Mouse (Mus musculus) liver, embryonic 15.5 days (tissue): ENCODE results near the gene Zfp513. TPM values are rescaled to one million over a fixed set of nuclear protein-coding genes. Genes with fewer than 3 reads are reported as not detected.

Experiments used
- ATAC-seq: fragments of 200-750 bp; cut with Nextera tagmentation; 2 replicates; pipeline ENCODE4 v1.8.0; 2017; ENCODE audit warnings: moderate number of reproducible peaks, mild to moderate bottlenecking, moderate library complexity; ENCODE audit not compliant: insufficient read depth
- H3K27ac ChIP-seq: fragments of 300-500 bp; sonication (generic); replicated peaks from 2 replicates; pipeline ENCODE4 v1.5.1; 2015; ENCODE audit warnings: mild to moderate bottlenecking, inconsistent platforms
- H3K27me3 ChIP-seq: fragments of 300-500 bp; sonication (generic); 2 replicates; pipeline ENCODE4 v1.6.1; 2015; ENCODE audit warnings: mild to moderate bottlenecking, inconsistent platforms
- H3K36me3 ChIP-seq: fragments of 300-500 bp; sonication (generic); replicated peaks from 2 replicates; pipeline ENCODE4 v1.6.1; 2015; ENCODE audit warnings: moderate library complexity, mild to moderate bottlenecking, inconsistent platforms
- H3K4me1 ChIP-seq: fragments of 300-500 bp; sonication (generic); replicated peaks from 2 replicates; pipeline ENCODE4 v1.6.1; 2015; ENCODE audit warnings: inconsistent platforms
- H3K4me2 ChIP-seq: fragments of 300-500 bp; sonication (generic); 2 replicates; pipeline ENCODE4 v1.6.1; 2015; ENCODE audit warnings: moderate library complexity, mild to moderate bottlenecking, inconsistent platforms
- H3K4me3 ChIP-seq: fragments of 300-500 bp; sonication (generic); replicated peaks from 2 replicates; pipeline ENCODE4 v1.5.1; 2015; ENCODE audit warnings: mild to moderate bottlenecking, inconsistent platforms
- H3K9ac ChIP-seq: fragments of 300-500 bp; sonication (generic); 2 replicates; pipeline ENCODE4 v1.6.1; 2015; ENCODE audit warnings: moderate library complexity, mild to moderate bottlenecking, inconsistent platforms
- H3K9me3 ChIP-seq: fragments of 300-500 bp; sonication (generic); replicated peaks from 2 replicates; pipeline ENCODE4 v1.6.1; 2016; ENCODE audit warnings: inconsistent platforms
- WGBS: fragments of 180-500 bp; shearing (Covaris S2); methylation state at CpG from one replicate; pipeline ENCODE4 v1.1.7; 2015; ENCODE audit warnings: mixed read lengths; ENCODE audit not compliant: insufficient replicate concordance; 5-methylcytosine and 5-hydroxymethylcytosine counted together
- polyA plus RNA-seq: library from polyadenylated mRNA; unstranded; fragments of >200 nt; fragmentation: Nextera tagmentation; extraction: Ambion mirVana; gene quantifications from 2 replicates; pipeline ENCODE4 v1.2.1, GENCODE M21; 2015

Gene Zfp513
- 2.6 and 3.1 TPM in 2 replicates for polyA plus RNA-seq

DNA sequence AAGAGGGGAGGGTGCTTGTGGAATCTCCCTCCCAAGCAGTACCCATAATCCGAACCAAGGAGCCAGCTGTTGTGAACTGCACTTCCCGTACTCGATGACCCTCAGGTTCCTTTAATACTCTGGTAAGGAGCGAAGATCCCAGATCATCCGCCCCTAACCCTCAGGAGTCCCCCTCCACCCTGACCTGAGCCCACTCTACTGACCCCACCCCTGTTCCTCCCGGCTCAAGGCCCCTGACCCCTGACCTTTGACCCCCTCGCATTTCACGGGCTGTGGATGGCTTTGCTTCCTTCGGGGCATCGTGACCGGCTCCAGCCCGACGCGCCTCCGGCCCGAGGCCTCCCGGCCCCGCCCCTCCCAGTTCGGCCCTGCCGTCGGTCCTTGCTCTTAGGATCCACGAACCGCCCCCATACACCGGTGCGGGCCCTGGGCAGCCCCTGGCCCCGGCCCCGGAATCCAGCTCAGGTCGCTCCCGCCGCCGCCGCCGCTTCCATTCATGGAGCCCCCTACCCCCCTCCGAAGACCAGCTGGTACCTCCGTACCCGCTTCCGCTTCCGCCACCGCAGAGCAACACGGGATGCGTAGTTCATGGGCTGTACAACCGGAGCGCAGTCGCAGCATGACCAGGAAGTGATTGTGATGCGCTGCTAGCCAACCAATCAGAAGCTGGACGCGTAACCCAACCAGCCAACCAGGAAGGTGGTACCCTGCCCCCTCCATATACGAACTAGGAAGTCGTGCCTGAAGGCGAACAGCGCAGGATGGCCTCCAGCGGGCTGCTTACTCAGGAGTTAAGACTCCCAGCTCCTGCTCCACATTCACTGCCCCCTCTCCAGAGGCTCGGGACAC lies at the start of gene Zfp513:
Gene Zfp513, minus strand, starts transcription at position 562 of the 849 bp plus-strand sequence.
- Histone ChIP-seq H3K4me2 (peak within 1 kb of the TSS; percentile 94), H3K36me3 (peaks cover 83% of the 10 kb centered on the region), H3K27me3 (no peaks in the 10 kb centered on the region), H3K9me3 (no peaks in the 10 kb centered on the region), H3K9ac (peak within 1 kb of the TSS; percentile 78), H3K4me1 (peaks cover 31% of the 10 kb centered on the region), H3K4me3 (peak within 1 kb of the TSS; percentile 86), H3K27ac (peak within 1 kb of the TSS; percentile 84)
- WGBS = under 1% methylated on average over 53 of the region's 53 CpGs
- peak; percentile 95 for ATAC-seq

DNA sequence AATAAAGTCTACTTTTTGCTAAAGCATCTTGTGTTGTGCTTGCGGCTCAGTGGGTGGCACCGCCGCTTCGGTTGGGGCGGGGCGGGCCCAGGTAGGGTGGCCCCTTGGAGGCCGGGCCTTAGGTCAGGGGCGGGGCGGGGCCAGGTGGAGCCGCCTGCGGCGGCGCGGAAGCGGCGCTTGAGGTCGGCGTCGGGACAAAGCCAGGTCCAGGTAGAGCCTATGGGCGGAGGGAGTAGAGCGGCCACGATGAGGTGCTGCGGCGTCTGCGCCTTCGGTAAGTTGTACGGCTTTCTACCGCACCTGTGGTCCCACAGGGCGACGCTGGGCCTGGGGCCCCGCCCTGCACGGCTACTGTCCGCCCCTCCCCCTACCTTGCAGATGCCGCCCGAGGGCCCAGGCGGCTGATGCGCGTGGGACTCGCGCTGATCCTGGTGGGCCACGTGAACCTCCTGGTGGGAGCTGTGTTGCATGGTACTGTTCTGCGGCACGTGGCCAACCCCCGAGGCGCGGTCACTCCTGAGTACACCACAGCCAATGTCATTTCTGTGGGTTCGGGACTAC lies 49.5 kb upstream of the Zfp513 start, which contains the start of gene Krtcap3:
Gene Krtcap3, plus strand, starts transcription at position 151 of the 561 bp plus-strand sequence.
- H3K4me3 ChIP-seq = peak within 1 kb of the TSS; percentile 55
- ATAC-seq = peak; percentile 76
- H3K27ac ChIP-seq = no peak within 1 kb of the TSS

DNA sequence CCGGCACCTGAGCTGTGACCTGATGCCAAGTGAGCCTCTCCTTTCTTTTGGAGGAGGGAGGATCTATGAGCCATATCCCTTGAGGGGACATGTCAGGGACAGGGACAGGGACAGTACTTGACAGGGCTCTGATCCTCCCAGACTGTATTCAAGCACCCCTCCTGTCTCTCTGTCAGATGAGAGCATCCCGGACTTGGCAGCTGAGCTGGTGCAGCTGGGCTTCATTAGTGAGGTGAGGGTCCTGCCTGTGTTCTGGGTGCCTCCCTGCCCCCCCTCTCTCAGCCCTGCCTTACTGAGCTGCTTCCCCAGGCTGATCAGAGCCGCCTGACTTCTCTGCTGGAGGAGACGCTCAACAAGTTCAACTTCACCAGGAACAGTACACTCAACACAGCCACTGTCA lies 48.6 kb upstream of the Zfp513 start:
- no peak overlapping the region for H3K4me2 ChIP-seq
- no peaks in the 10 kb centered on the region for H3K27me3 ChIP-seq
- no peak for ATAC-seq
- H3K27ac ChIP-seq = no peak overlapping the region
- no peaks in the 10 kb centered on the region for H3K9me3 ChIP-seq
- H3K4me1 ChIP-seq = peaks cover 34% of the 10 kb centered on the region
- WGBS = 74% methylated on average over 4 of the region's 4 CpGs
- no peak overlapping the region for H3K4me3 ChIP-seq
- peaks cover 61% of the 10 kb centered on the region for H3K36me3 ChIP-seq
- no peak overlapping the region for H3K9ac ChIP-seq

More for the DNA sequence above, 49.5 kb upstream of the Zfp513 start, which contains the start of gene Krtcap3:
- 60% methylated on average over 47 of the region's 47 CpGs for WGBS
- peak within 1 kb of the TSS; percentile 70 for H3K4me2 ChIP-seq
- H3K9me3 ChIP-seq = no peaks in the 10 kb centered on the region
- H3K36me3 ChIP-seq = peaks cover 52% of the 10 kb centered on the region
- H3K9ac ChIP-seq = no peak within 1 kb of the TSS
- H3K27me3 ChIP-seq = no peaks in the 10 kb centered on the region
- H3K4me1 ChIP-seq = peaks cover 34% of the 10 kb centered on the region

DNA sequence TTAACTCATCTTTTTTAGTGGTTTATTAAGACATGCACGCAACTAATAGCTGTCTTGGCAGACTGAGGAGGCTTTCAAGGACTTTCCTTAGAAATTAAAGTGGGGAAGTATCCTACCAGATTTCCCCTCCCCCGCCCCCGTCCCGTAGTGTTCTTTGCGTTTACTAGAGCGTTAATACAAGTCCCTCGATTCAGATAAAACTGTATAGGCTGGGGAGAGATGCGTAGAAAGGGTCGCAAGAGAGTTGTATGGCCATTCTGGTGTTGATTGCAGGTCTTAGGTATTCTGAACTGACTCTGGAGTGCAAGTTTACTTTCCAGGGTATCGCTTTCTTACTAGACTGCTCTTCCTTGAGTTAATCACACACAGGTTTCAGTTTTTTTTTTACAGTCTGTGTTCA lies 40.1 kb upstream of the Zfp513 start:
- H3K27ac ChIP-seq = peak overlapping the region; percentile 97; the same call in 1 of the 2 replicates

DNA sequence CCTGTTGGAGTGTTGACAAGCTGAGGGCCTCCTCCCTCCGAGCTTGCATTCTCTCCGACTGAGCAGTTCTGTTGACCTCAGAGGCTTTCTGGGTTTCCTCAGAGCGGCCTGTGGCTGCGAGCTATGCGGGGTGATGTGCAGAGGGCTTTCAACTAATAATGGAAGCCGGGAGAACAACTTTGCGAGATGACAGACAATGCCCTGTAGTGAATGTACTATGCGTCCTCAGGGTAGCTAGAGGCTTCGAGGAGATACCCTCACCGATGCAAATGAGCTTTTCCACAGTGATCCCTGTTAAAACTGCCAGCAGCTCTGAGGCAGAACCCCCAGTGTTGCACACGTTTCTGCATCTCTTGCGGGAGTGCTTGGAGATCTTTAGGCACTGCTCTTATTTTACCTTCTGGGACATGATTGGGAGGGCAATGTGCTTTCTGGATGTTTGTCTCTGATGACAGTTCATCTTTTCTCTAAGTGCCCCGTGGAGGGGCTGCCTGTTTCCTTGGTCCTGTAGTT lies 39.5 kb upstream of the Zfp513 start:
- peak overlapping the region; percentile 95 for H3K4me2 ChIP-seq
- H3K9me3 ChIP-seq = no peaks in the 10 kb centered on the region
- peak overlapping the region; percentile 97 for H3K27ac ChIP-seq
- H3K27me3 ChIP-seq = no peaks in the 10 kb centered on the region
- peak overlapping the region; percentile 99 for H3K9ac ChIP-seq
- ATAC-seq = no peak; the same call in 1 of the 2 replicates
- peaks cover 30% of the 10 kb centered on the region for H3K36me3 ChIP-seq
- WGBS = under 1% methylated on average over 13 of the region's 13 CpGs
- peak overlapping the region; percentile 98 for H3K4me3 ChIP-seq
- peaks cover 19% of the 10 kb centered on the region for H3K4me1 ChIP-seq

More for the DNA sequence above, 40.1 kb upstream of the Zfp513 start:
- H3K4me3 ChIP-seq = peak overlapping the region; percentile 98
- no peak for ATAC-seq
- no peaks in the 10 kb centered on the region for H3K9me3 ChIP-seq
- peaks cover 37% of the 10 kb centered on the region for H3K36me3 ChIP-seq
- H3K27me3 ChIP-seq = no peaks in the 10 kb centered on the region
- peak overlapping the region; percentile 99 for H3K9ac ChIP-seq
- H3K4me2 ChIP-seq = peak overlapping the region; percentile 95
- H3K4me1 ChIP-seq = peaks cover 19% of the 10 kb centered on the region
- 27% methylated on average over 10 of the region's 10 CpGs for WGBS

DNA sequence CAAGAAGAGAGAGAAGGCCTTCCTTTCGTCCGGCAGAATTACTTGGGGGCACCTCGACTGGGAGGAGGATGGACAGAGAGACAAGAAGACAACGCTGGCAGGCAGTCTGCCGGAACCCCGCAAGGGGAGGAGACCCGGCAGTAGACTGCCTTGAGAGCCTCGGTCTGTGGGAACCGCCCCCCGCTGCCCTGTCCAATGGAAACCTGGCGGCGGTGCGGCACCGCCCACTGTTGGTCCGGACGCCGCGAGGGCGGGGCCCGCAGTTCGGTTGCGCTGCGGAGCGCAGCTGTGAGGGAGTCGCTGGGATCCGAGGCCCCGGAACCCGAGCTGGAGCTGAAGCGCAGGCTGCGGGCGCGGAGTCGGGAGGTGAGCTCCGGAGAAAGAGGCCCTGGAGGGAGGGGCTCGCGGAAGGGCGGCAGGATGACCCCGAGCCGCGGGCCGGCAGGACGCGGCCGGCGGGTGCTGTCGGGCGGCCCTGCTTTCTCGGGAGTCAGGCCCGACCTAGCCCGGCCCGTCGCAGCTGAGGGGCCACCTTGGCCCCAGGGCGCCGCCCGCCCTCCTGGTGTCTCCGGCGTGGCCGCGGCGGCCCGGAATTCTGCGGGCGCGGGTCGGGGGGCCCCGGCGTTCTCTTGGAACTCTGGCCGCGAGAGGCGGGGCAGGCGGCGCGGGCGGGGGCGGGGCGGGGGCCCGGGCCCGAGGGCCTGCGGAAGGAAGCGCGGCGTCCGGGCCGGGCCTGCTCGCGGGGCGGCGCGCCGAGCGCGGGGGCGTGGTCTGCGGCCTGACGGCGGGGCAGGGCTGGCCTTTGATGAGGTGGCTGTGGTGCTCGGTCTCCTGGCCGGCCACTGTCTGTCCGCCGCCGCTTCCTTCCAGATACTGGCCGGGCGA lies 38.8 kb upstream of the Zfp513 start, which contains the start of the genes Nrbp1 and Gm9970:
Gene Nrbp1, plus strand, starts transcription at position 228 of the 885 bp plus-strand sequence.
Gene Gm9970, minus strand, starts transcription at position 596 of the 885 bp plus-strand sequence.
- Histone ChIP-seq H3K27ac (peak within 1 kb of the TSS; percentile 97), H3K36me3 (peaks cover 24% of the 10 kb centered on the region), H3K27me3 (no peaks in the 10 kb centered on the region), H3K9me3 (no peaks in the 10 kb centered on the region), H3K4me2 (peak within 1 kb of the TSS; percentile 95), H3K9ac (peak within 1 kb of the TSS; percentile 99), H3K4me1 (peaks cover 19% of the 10 kb centered on the region), H3K4me3 (peak within 1 kb of the TSS; percentile 98)
- peak; percentile 97 for ATAC-seq
- WGBS = under 1% methylated on average over 92 of the region's 103 CpGs

DNA sequence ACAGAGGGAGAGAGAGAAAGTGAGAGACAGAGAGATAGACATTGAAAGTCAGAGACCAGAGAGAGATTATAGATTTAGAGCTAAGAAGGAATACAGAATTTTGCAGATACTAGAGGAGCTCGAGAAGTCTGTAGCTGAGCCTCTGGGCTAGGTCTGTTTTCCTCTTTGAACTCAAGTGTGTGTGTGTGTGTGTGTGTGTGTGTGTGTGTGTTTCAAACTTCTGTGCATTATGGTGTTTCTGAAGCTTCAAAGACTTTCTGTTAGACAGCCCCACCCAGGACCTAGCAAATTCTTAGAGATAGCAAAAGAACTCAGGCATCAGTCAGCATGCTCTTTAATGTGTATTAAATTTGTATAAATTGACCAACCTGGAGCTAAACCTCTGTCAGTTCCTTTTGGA lies 24.5 kb upstream of the Zfp513 start:
- Histone ChIP-seq H3K36me3 (no peaks in the 10 kb centered on the region), H3K4me2 (no peak overlapping the region), H3K4me1 (peaks cover 1% of the 10 kb centered on the region; the same call in 1 of the 2 replicates), H3K4me3 (no peak overlapping the region), H3K9ac (no peak overlapping the region), H3K9me3 (no peaks in the 10 kb centered on the region), H3K27ac (no peak overlapping the region), H3K27me3 (no peaks in the 10 kb centered on the region)
- ATAC-seq = no peak
- WGBS = 51% methylated on average over 1 of the region's 1 CpGs

DNA sequence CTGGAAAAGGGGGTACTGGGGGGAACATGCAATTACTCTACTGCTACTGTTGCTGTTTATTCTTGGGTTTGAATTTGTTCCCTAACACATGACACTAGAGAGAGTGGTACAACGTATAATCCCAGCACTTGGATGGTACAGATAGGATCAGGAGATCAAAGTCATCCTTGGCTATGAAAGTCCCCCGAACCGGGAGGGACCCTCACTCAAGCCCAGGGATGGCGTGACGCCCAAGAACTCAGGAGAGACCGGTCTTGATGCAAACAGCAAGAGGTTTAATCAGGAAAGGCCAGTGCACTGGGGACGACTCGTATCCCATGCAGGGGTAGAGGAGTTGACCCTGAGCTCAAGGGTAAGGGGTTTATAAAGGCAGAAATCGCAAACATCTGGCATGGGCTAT lies 20.6 kb upstream of the Zfp513 start:
- no peak for ATAC-seq
- WGBS = 79% methylated on average over 9 of the region's 9 CpGs
- H3K27me3 ChIP-seq = no peaks in the 10 kb centered on the region
- H3K27ac ChIP-seq = no peak overlapping the region
- no peaks in the 10 kb centered on the region for H3K9me3 ChIP-seq
- peaks cover 24% of the 10 kb centered on the region for H3K4me1 ChIP-seq
- H3K36me3 ChIP-seq = no peaks in the 10 kb centered on the region
- H3K4me3 ChIP-seq = no peak overlapping the region
- H3K4me2 ChIP-seq = no peak overlapping the region
- no peak overlapping the region for H3K9ac ChIP-seq

DNA sequence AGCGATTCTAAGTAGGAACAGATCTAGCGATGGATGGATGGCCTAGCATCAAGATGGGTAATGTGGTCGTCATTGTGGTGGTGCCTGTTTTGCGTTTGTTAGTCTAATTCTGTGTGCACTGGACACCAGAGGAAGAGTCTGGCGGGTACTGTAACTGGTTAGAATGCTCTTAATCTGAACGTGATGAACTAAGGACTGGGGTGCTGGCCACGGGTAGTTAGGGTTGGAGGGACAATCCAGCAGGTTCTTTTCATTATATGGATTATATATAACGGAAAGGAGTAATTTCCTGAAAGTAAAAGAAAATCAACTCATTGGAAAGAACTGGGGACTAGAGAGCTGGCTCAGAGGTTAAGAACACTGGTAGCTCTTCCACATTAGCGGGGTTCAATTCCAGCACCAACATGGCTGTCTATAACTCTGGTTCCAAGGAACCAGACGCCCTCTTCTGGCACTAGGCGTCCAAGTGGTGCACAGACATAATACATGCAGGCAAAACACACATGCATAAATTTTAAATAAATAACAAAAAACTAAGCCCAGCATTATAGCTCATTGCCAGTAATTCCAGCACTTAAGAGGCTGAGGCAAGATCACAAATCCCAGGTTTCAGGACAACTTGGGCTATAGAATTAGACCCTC lies 19.3 kb upstream of the Zfp513 start:
- peak overlapping the region; percentile 100 for H3K4me3 ChIP-seq
- no peaks in the 10 kb centered on the region for H3K27me3 ChIP-seq
- 10% methylated on average over 11 of the region's 11 CpGs for WGBS
- H3K4me1 ChIP-seq = peaks cover 36% of the 10 kb centered on the region
- ATAC-seq = no peak
- H3K9me3 ChIP-seq = no peaks in the 10 kb centered on the region
- H3K9ac ChIP-seq = peak overlapping the region; percentile 76
- H3K27ac ChIP-seq = peak overlapping the region; percentile 88
- peak overlapping the region; percentile 85 for H3K4me2 ChIP-seq
- H3K36me3 ChIP-seq = peaks cover 1% of the 10 kb centered on the region; the same call in 1 of the 2 replicates
